Mouse (Mus musculus) myocyte (in vitro differentiated cells): ENCODE results near the gene Glmn. TPM values are rescaled to one million over a fixed set of nuclear protein-coding genes. Genes with fewer than 3 reads are reported as not detected.

ENCODE experiments used
- H3K27me3 ChIP-seq: one replicate; pipeline ENCODE4 v1.6.1; 2011; ENCODE audit not compliant: control insufficient read depth, insufficient read depth, insufficient read length
- H3K36me3 ChIP-seq: one replicate; pipeline ENCODE4 v1.6.1; 2011; ENCODE audit not compliant: control insufficient read depth, insufficient read depth
- H3K4me2 ChIP-seq: one replicate; pipeline ENCODE4 v1.6.1; 2011; ENCODE audit warnings: low read depth, control low read depth
- H3K4me3 ChIP-seq: one replicate; pipeline ENCODE4 v1.5.1; 2011; ENCODE audit warnings: mild to moderate bottlenecking, control low read depth, moderate library complexity
- H3K79me2 ChIP-seq: one replicate; pipeline ENCODE4 v1.6.1; 2011; ENCODE audit not compliant: control insufficient read depth, insufficient read depth
- H3ac ChIP-seq: one replicate; pipeline ENCODE4 v1.6.1; 2011; ENCODE audit not compliant: control insufficient read depth, insufficient read length
- CEBPB ChIP-seq: IDR thresholded peaks from 2 replicates; pipeline ENCODE4 v1.6.1; 2011; ENCODE audit warnings: mild to moderate bottlenecking, moderate library complexity; ENCODE audit not compliant: poor library complexity, insufficient read depth, severe bottlenecking
- E2F4 ChIP-seq: IDR thresholded peaks from one replicate; pipeline ENCODE4 v1.6.1; 2011; ENCODE audit warnings: mild to moderate bottlenecking, control low read depth, moderate library complexity; ENCODE audit not compliant: insufficient read depth
- MAX ChIP-seq: IDR thresholded peaks from one replicate; pipeline ENCODE4 v1.6.1; 2011; ENCODE audit warnings: low read depth, mild to moderate bottlenecking, control low read depth
- MYOD1 ChIP-seq, 3 experiments: IDR thresholded peaks; one replicate each; pipeline ENCODE4 v1.6.1; 2011; ENCODE audit warnings: control low read depth in 2 of 3, low read depth in 2 of 3, mild to moderate bottlenecking in 2 of 3, moderate library complexity in 1 of 3; ENCODE audit not compliant: insufficient read length in 2 of 3, control insufficient read depth in 1 of 3
- MYOG ChIP-seq, 3 experiments: IDR thresholded peaks; one replicate each; pipeline ENCODE4 v1.6.1; 2011; ENCODE audit warnings: control low read depth in 2 of 3, low read depth in 2 of 3, mild to moderate bottlenecking in 2 of 3; ENCODE audit not compliant: insufficient read length in 2 of 3, control insufficient read depth in 1 of 3, insufficient read depth in 1 of 3
- POLR2A ChIP-seq: IDR thresholded peaks from one replicate; pipeline ENCODE4 v1.6.1; 2011; ENCODE audit warnings: low read depth, mild to moderate bottlenecking, control low read depth, moderate library complexity; ENCODE audit not compliant: insufficient read length
- POLR2AphosphoS2 ChIP-seq: IDR thresholded peaks from one replicate; pipeline ENCODE4 v1.6.1; 2011; ENCODE audit warnings: low read depth, control low read depth; ENCODE audit not compliant: insufficient read length
- REST ChIP-seq: IDR thresholded peaks from one replicate; pipeline ENCODE4 v1.6.1; 2011; ENCODE audit warnings: mild to moderate bottlenecking, control low read depth, moderate library complexity; ENCODE audit not compliant: insufficient read depth, insufficient read length
- SRF ChIP-seq: IDR thresholded peaks from one replicate; pipeline ENCODE4 v1.6.1; 2011; ENCODE audit warnings: low read depth; ENCODE audit not compliant: control insufficient read depth, insufficient read length
- TCF12 ChIP-seq: IDR thresholded peaks from one replicate; pipeline ENCODE4 v1.6.1; 2011; ENCODE audit warnings: mild to moderate bottlenecking, control low read depth; ENCODE audit not compliant: poor library complexity, insufficient read depth, severe bottlenecking
- TCF3 ChIP-seq: IDR thresholded peaks from one replicate; pipeline ENCODE4 v1.6.1; 2011; ENCODE audit warnings: low read depth, control low read depth; ENCODE audit not compliant: insufficient read length
- USF1 ChIP-seq: IDR thresholded peaks from one replicate; pipeline ENCODE4 v1.6.1; 2011; ENCODE audit warnings: low read depth, mild to moderate bottlenecking, control low read depth, moderate library complexity
- polyA plus RNA-seq: library from polyadenylated mRNA; unstranded; fragments of >200 nt; fragmentation: generic; extraction: Trizol; gene quantifications from one replicate; pipeline ENCODE4 v1.2.1, GENCODE M21; 2012; ENCODE audit warnings: missing spikeins

The Glmn gene
- polyA plus RNA-seq, 1 experiment, result 2.7 TPM

DNA sequence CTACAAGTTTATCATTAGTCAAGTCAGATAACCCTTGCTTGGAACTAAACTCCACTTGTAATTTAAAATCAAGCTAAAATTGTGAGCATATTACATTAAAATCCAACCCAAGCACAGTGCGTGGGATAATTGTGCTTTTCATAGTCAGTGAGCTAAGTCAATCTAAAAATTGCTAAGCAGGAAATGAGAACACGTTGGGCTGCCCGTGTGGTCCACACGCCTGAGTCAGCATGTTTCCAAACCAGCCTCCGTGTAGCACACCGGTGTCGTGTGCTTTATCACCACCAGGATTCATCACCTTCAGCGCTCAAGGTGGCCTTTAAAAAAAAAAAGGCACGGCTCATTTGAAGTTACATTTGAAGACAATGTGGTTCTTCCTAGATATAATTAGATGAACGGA is 73.4 kb downstream of the Glmn start:
- Histone ChIP-seq H3K79me2 (no peaks in the 10 kb centered on the region), H3K4me3 (no peak overlapping the region), H3K4me2 (no peak overlapping the region), H3K27me3 (no peaks in the 10 kb centered on the region), H3K36me3 (no peaks in the 10 kb centered on the region), H3ac (no peak overlapping the region)
- no peak for TF ChIP-seq SRF
- no peak for TF ChIP-seq POLR2A
- TF ChIP-seq MYOD1 (IDR thresholded peaks at IDR 0.05; ENCODE audit: control insufficient read depth in 1 of 3, insufficient read length in 2 of 3, low read depth in 2 of 3), result no peak
- no peak for TF ChIP-seq MYOG (IDR thresholded peaks at IDR 0.05; ENCODE audit: control insufficient read depth in 1 of 3, insufficient read depth in 1 of 3, insufficient read length in 2 of 3, low read depth in 2 of 3)
- no peak for TF ChIP-seq POLR2AphosphoS2
- no peak for TF ChIP-seq CEBPB
- TF ChIP-seq TCF12, result no peak
- no peak for TF ChIP-seq MAX
- no peak for TF ChIP-seq E2F4
- no peak for TF ChIP-seq TCF3
- TF ChIP-seq REST, result no peak
- TF ChIP-seq USF1, result no peak

DNA sequence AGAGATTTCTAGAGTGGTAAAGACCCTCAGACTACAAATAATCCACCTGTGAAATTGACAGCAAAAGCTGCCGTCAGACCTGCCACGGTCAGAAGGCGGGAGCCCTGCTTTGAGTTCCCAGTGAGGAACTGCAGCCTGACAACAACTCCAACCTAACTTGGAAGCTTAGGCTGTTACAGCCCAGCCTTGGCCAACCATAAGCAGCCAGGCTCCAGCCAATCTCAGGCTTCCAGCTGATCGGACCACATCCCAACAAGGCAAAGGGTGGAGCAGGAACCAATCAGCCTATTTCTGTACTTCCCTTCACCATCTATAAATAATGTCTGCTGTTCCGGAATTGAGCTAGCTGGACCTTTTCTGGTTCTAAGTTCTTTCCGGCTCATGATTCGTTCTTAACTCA is 75.8 kb downstream of the Glmn start:
- no peak for TF ChIP-seq TCF3
- no peak for TF ChIP-seq USF1
- no peak for TF ChIP-seq REST
- TF ChIP-seq MYOG (IDR thresholded peaks at IDR 0.05; ENCODE audit: control insufficient read depth in 1 of 3, insufficient read depth in 1 of 3, insufficient read length in 2 of 3, low read depth in 2 of 3), result no peak
- TF ChIP-seq POLR2A, result no peak
- no peak for TF ChIP-seq SRF
- no peak for TF ChIP-seq TCF12
- no peak for TF ChIP-seq MAX
- TF ChIP-seq POLR2AphosphoS2, result no peak
- no peak for TF ChIP-seq CEBPB
- no peak for TF ChIP-seq MYOD1 (IDR thresholded peaks at IDR 0.05; ENCODE audit: control insufficient read depth in 1 of 3, insufficient read length in 2 of 3, low read depth in 2 of 3)
- TF ChIP-seq E2F4, result no peak
- Histone ChIP-seq H3K4me3 (no peak overlapping the region), H3K36me3 (no peaks in the 10 kb centered on the region), H3ac (no peak overlapping the region), H3K27me3 (no peaks in the 10 kb centered on the region), H3K79me2 (no peaks in the 10 kb centered on the region), H3K4me2 (no peak overlapping the region)

DNA sequence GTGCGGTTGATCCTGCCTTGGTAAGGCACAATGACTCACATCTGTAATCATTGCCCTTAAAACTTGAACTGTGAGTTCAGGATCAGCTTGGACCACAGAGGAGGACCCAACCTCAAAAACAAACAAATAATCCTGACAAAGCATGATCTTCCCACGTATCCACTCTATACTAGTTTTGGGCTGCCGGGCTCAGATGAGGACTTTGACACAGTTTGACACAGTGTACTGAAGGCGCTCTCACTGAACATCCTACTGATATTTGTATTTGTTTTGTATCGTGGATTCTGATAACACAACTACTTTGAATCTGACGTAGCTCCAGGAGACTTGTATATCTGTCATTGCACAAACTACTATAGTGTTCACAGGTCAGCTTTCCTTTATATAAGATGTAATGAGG is 76.3 kb downstream of the Glmn start:
- no peak overlapping the region for H3ac ChIP-seq
- no peaks in the 10 kb centered on the region for H3K36me3 ChIP-seq
- no peak for TF ChIP-seq MAX
- no peak for TF ChIP-seq E2F4
- no peak for TF ChIP-seq SRF
- no peak for TF ChIP-seq MYOD1 (IDR thresholded peaks at IDR 0.05; ENCODE audit: control insufficient read depth in 1 of 3, insufficient read length in 2 of 3, low read depth in 2 of 3)
- TF ChIP-seq TCF3, result no peak
- TF ChIP-seq POLR2A, result no peak
- no peak for TF ChIP-seq REST
- no peak for TF ChIP-seq TCF12
- no peak for TF ChIP-seq CEBPB
- TF ChIP-seq MYOG (IDR thresholded peaks at IDR 0.05; ENCODE audit: control insufficient read depth in 1 of 3, insufficient read depth in 1 of 3, insufficient read length in 2 of 3, low read depth in 2 of 3), result no peak
- TF ChIP-seq POLR2AphosphoS2, result no peak
- TF ChIP-seq USF1, result no peak
- no peak overlapping the region for H3K4me3 ChIP-seq
- no peaks in the 10 kb centered on the region for H3K79me2 ChIP-seq
- no peak overlapping the region for H3K4me2 ChIP-seq
- no peaks in the 10 kb centered on the region for H3K27me3 ChIP-seq

DNA sequence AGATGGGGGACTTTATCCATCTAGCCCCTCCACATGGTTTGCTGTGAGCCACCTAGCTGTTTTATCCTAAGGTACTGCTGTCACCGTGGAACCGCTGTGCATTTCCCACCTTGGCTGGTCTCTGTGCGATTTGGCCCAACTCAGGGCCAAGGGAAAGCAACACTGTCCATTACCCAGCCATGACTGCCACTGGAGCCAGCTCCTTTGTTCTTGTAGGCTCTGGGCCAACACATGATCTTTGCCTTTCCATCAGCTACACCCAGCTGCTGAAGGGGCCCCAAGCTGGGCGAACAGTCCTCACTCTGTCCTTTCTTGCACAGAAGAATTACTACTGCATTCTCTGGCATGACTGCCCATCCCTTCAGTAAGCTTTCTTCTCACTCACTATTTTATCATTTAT is 79.1 kb downstream of the Glmn start:
- no peak for TF ChIP-seq TCF12
- TF ChIP-seq TCF3, result no peak
- no peak for TF ChIP-seq POLR2A
- no peak for TF ChIP-seq E2F4
- no peak for TF ChIP-seq MYOD1 (IDR thresholded peaks at IDR 0.05; ENCODE audit: control insufficient read depth in 1 of 3, insufficient read length in 2 of 3, low read depth in 2 of 3)
- Histone ChIP-seq H3K79me2 (no peaks in the 10 kb centered on the region), H3K4me3 (no peak overlapping the region), H3K4me2 (no peak overlapping the region), H3K27me3 (no peaks in the 10 kb centered on the region), H3ac (no peak overlapping the region), H3K36me3 (no peaks in the 10 kb centered on the region)

DNA sequence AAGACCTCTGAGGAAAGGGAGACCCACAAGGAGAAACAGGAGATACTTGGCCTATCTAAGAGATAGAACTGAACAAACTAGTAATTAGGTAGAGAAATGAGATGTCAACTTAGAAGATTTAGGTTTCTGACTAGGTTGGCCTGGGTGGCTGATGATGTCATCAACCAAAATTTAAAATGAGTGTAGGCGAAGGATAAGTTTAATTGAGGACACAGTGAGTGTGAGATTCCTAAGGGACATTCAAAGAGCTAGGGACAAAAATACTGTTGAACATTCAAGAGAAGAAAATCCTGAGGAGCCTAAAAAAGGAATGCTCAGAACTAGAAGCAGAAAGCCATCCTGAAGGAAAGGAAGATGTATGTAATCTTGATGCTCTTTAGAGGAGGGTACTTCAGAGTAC is 81.6 kb downstream of the Glmn start:
- no peak overlapping the region for H3K4me3 ChIP-seq
- TF ChIP-seq TCF3 (no peak), USF1 (no peak), E2F4 (no peak), POLR2AphosphoS2 (no peak), TCF12 (no peak), MYOG (IDR thresholded peaks at IDR 0.05; ENCODE audit: control insufficient read depth in 1 of 3, insufficient read depth in 1 of 3, insufficient read length in 2 of 3, low read depth in 2 of 3) (no peak)
- no peaks in the 10 kb centered on the region for H3K27me3 ChIP-seq
- H3K4me2 ChIP-seq, result no peak overlapping the region
- no peaks in the 10 kb centered on the region for H3K36me3 ChIP-seq
- no peak overlapping the region for H3ac ChIP-seq
- H3K79me2 ChIP-seq, result no peaks in the 10 kb centered on the region
